Mouse (Mus musculus): ENCODE data around the gene Otud7b.

- TF ChIP-seq POLR2A (IDR thresholded peaks at IDR 0.05; ENCODE audit: extremely low read depth, insufficient read depth, low read length) (peak; percentile 24; the same call in 1 of the 2 replicates), CTCF (IDR thresholded peaks at IDR 0.05; ENCODE audit: low read depth, low read length) (no peak)
These were observed 10.1 kb upstream of the Otud7b start for GRCm38 (mm10) chr3:96094203-96094602.
